ENCODE assay signal across 22 mouse cellular contexts in the genomic region with DNA sequence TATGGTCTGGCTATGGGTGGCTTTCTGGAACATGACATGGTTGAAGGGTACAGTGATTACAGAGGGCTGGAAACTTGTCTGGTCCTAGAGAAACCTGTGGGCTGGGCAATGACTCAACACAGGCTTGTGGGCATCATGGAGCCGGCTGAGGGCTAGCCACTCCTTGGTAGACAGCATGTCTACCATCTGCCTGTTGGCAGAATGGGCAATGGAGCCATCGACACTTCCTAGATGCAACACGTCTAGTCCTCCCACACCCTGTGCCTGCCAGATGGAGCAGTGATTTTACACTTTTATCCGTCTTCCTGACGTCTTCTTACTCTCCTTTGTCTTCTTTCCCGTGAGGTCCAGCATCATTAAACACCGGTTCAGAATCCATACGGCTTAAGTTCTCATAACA. TPM values are rescaled to one million over a fixed set of nuclear protein-coding genes. Genes with fewer than 3 reads are reported as not detected.
A peak's percentile ranks its signal among the peaks of the same experiment; 100 is the strongest.
DNase-seq lines count a peak whose midpoint lies in the region; ATAC-seq lines count a peak whose summit lies in the region.
"Had no signal": no experiment of that assay in that cellular context is flagged by ENCODE, and none has a peak within 500 bp of the region (broad histone marks: within the 10 kb centered on the region; RNA-seq: fewer than 3 reads in every experiment).

No protein-coding gene starts in this region.

- no peak for ATAC-seq in liver, embryonic 11.5 days (replicated peaks; ENCODE audit: low FRiP score)

- DNase-seq in frontal cortex, adult 2 months (ENCODE audit: extremely low spot score in 1 of 2, low spot score in 1 of 2), result peak; percentile 37 to 63
- DNase-seq in frontal cortex, postnatal 14 days (ENCODE audit: low spot score in 2 of 2), result no peak
- peak; percentile 69 for DNase-seq in right cerebral cortex, adult 18-20 months
- DNase-seq in right cerebral cortex, postnatal 4 days, result no peak
- peak; percentile 8 to 54 for DNase-seq in left cerebral cortex, postnatal 14 days (ENCODE audit: low spot score in 2 of 2)
- no peak for DNase-seq in liver, embryonic 11.5 days (ENCODE audit: low spot score)
- no peak for DNase-seq in gastrocnemius, postnatal 25 days
- DNase-seq: adrenal gland, postnatal 25 days; cerebellum, adult 11-12 months; heart, postnatal 10 days; kidney, adult 18-20 months; kidney, postnatal 10 days; lung, adult 18-20 months; lung, postnatal 36 days had no signal

- H3K36me3 ChIP-seq in liver, embryonic 11.5 days (ENCODE audit: control insufficient read depth, insufficient read depth, low read length), result no peaks in the 10 kb centered on the region
- H3K36me3 ChIP-seq: forebrain, embryonic 12.5 days; hindbrain, embryonic 12.5 days; limb, embryonic 10.5 days; midbrain, embryonic 10.5 days had no signal

- H3K9ac ChIP-seq in liver, embryonic 11.5 days (ENCODE audit: low read depth, low read length), result no peak overlapping the region
- H3K9ac ChIP-seq: forebrain, embryonic 12.5 days; hindbrain, embryonic 12.5 days had no signal

- H3K27me3 ChIP-seq in liver, embryonic 11.5 days (replicated peaks; ENCODE audit: control insufficient read depth, insufficient read depth, low read length), result no peaks in the 10 kb centered on the region
- H3K27me3 ChIP-seq: hindbrain, embryonic 12.5 days had no signal

- no peak overlapping the region for H3K27ac ChIP-seq in liver, embryonic 11.5 days (ENCODE audit: low read depth, low read length)
- H3K27ac ChIP-seq: forebrain, embryonic 12.5 days; hindbrain, embryonic 12.5 days; limb, embryonic 10.5 days; midbrain, embryonic 10.5 days had no signal

- WGBS in liver, embryonic 11.5 days, result 81% methylated on average over 8 of the region's 8 CpGs

- intact Hi-C loops in left cerebral cortex, postnatal 14 days (cut with DNase I), result no loop called here

- H3K4me2 ChIP-seq in liver, embryonic 11.5 days, result no peak overlapping the region
- H3K4me2 ChIP-seq: forebrain, embryonic 12.5 days; heart, embryonic 11.5 days; hindbrain, embryonic 12.5 days had no signal

- H3K9me3 ChIP-seq in liver, embryonic 11.5 days (ENCODE audit: control insufficient read depth, low read length), result no peaks in the 10 kb centered on the region
- H3K9me3 ChIP-seq: forebrain, embryonic 12.5 days; hindbrain, embryonic 12.5 days; limb, embryonic 10.5 days; midbrain, embryonic 10.5 days had no signal

- H3K4me3 ChIP-seq in liver, embryonic 11.5 days (ENCODE audit: low read depth, low read length), result no peak overlapping the region
- H3K4me3 ChIP-seq: forebrain, embryonic 12.5 days; hindbrain, embryonic 12.5 days; limb, embryonic 10.5 days; midbrain, embryonic 10.5 days had no signal

- no peaks in the 10 kb centered on the region for H3K4me1 ChIP-seq in liver, embryonic 11.5 days (replicated peaks; ENCODE audit: control insufficient read depth, insufficient read depth, low read length)
- H3K4me1 ChIP-seq: forebrain, embryonic 12.5 days; hindbrain, embryonic 12.5 days; limb, embryonic 10.5 days; midbrain, embryonic 10.5 days had no signal

RNA-seq across cellular contexts. Expression of a gene that starts 49.1 kb away (rescaled TPM):
- polyA plus RNA-seq in frontal cortex, adult 2 months (2012; rRNA removed), result 1.4 and 1.7 TPM in 2 replicates
- total RNA-seq in left cerebral cortex, postnatal 14 days (2021), result 1 to 10 TPM in 1 of 2 experiments, under 1 TPM in 1; 0.92 to 3.5 TPM
- 0.10 and 0.36 TPM in 2 replicates for polyA plus RNA-seq in liver, embryonic 11.5 days (2014; fragmentation: Nextera tagmentation; extraction: Ambion mirVana)
- total RNA-seq in gastrocnemius, postnatal 25 days (2021), result not detected
- total RNA-seq: adrenal gland, postnatal 25 days; common myeloid progenitor, adult 5-6 weeks; heart, postnatal 10 days had no signal
- polyA plus RNA-seq: gonadal fat pad, adult 2 months; liver, adult 2 months had no signal

Comparison
In these comparisons a context has a peak if more than half of its experiments do, and no peak if none do; other contexts are left out.
1. DNase-seq: peak in frontal cortex, adult 2 months (2 of 2), right cerebral cortex, adult 18-20 months (single experiment) and left cerebral cortex, postnatal 14 days (2 of 2); none in frontal cortex, postnatal 14 days (0 of 2), right cerebral cortex, postnatal 4 days (single experiment), liver, embryonic 11.5 days (single experiment) and gastrocnemius, postnatal 25 days (single experiment).